Mouse (Mus musculus): ENCODE data around the gene Magee1.

DNA sequence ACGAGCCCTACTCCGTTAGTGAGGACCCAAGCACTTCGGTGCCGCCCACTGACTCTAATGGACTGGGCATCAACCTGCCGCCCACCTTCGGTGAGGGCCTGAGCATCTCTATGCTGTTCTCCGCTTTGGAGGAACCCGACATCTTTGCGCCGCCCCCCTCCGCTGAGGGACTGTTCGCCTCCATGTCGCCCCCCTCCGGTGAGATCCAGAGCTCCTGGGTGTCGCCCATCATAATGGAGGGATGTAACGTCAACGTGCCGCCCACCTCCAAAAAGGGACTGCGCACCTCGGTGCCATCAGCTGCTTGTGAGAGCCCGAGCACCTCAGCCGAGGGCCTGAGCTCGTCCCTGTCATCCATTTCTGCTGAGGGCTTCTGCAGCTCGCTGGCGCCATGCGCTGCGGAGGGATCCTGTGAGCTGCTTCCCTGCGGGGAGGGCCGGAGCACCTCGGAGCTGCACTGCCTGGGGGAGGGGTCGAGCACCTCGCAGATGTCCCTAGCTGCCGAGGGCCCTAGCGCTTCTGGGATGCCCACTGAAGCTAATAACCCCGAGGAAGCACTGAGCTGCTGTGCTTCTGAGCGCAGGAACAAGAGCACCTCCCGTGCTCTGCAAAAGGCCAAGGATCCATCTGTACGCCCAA lies 1.2 kb downstream of the Magee1 start:
- peak; percentile 56 for TF ChIP-seq CTCF (IDR thresholded peaks at IDR 0.05; ENCODE audit: low read depth)
- TF ChIP-seq EP300 (IDR thresholded peaks at IDR 0.05; ENCODE audit: low read depth), result no peak
